Mouse (Mus musculus): ENCODE data around the gene Fnbp1. TPM values are rescaled to one million over a fixed set of nuclear protein-coding genes. Genes with fewer than 3 reads are reported as not detected.
A peak's percentile ranks its signal among the peaks of the same experiment; 100 is the strongest.

Gene Fnbp1
- polyA plus RNA-seq, 1 experiment from 2014 or later, result 19.4 TPM

- Histone ChIP-seq H3K4me1 (ENCODE audit: insufficient read depth, low read length) (peaks cover 13% of the 10 kb centered on the region), H3K36me3 (ENCODE audit: insufficient read depth, low read length) (no peaks in the 10 kb centered on the region), H3K9ac (replicated peaks; ENCODE audit: low read length) (no peak overlapping the region), H3K4me2 (replicated peaks; ENCODE audit: low read depth, low read length) (no peak overlapping the region), H3K27ac (ENCODE audit: low read length) (no peak overlapping the region), H3K4me3 (ENCODE audit: low read length) (no peak overlapping the region), H3K9me3 (ENCODE audit: low read length) (no peaks in the 10 kb centered on the region), H3K27me3 (ENCODE audit: insufficient read depth, low read length) (no peaks in the 10 kb centered on the region)
- 78% methylated on average over 3 of the region's 3 CpGs for WGBS
- no peak for ATAC-seq (ENCODE audit: low FRiP score, low TSS enrichment)
These were observed 15.0 kb upstream of the Fnbp1 start for GRCm38 (mm10) chr2:31156846-31157245.

DNA sequence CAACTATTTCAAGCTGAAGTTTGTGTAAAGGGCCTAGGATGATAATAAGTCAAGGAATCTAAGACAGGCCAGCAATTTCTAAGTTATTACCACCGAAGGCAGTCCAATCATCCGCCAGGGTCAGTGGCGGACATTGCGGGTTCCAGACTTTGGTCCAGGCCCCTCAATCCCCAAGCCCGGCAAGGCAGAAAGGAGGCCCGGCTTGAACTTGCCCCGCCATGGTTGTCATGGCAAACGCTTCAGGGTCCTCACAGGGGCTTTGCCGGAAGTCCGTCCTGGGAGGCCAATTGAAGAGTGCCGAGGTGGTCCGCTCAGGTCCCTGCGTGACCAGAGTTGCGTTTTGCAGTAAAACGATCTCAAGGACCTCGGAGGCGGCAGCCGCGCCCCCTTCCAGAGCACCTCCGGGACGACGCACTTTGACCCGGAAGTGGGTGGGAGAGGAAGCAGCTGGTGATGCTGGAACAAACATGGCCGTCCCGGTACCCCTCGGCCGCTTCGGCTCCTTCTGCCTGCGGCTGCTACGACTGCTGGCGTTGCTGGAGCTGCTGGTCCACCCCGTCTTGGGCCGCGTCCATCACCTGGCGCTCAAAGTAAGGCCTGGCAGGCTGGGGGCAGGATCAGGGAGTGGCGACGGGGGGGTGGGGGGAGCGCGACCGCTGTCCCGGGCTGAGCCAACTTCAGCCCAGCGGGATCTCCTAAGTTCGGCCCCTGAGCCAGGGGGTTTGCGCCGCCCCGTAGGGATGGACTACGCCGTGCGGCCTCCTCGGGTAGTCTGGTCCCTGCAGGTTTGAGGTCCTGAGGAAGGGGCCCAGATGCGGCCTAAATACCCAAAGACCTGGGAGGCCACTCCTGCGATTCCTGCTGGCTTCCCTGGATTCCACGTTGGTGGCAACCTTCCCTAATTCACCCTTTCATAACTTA, 10.3 kb upstream of the Fnbp1 start, which contains the start of gene Gpr107:
Gpr107 (plus strand) TSS at position 425 of the 921 bp plus-strand sequence.
- peaks cover 5% of the 10 kb centered on the region for H3K36me3 ChIP-seq (ENCODE audit: insufficient read depth, low read length)
- H3K27ac ChIP-seq (ENCODE audit: low read length), result peak within 1 kb of the TSS; percentile 72
- under 1% methylated on average over 53 of the region's 53 CpGs for WGBS
- ATAC-seq (ENCODE audit: low FRiP score, low TSS enrichment), result peak; percentile 95
- peak within 1 kb of the TSS; percentile 62 for H3K4me2 ChIP-seq (replicated peaks; ENCODE audit: low read depth, low read length)
- H3K27me3 ChIP-seq (ENCODE audit: insufficient read depth, low read length), result no peaks in the 10 kb centered on the region
- H3K9me3 ChIP-seq (ENCODE audit: low read length), result no peaks in the 10 kb centered on the region
- H3K4me1 ChIP-seq (ENCODE audit: insufficient read depth, low read length), result peaks cover 20% of the 10 kb centered on the region
- H3K9ac ChIP-seq (replicated peaks; ENCODE audit: low read length), result peak within 1 kb of the TSS; percentile 83
- H3K4me3 ChIP-seq (ENCODE audit: low read length), result peak within 1 kb of the TSS; percentile 82

- no peak overlapping the region for H3K27ac ChIP-seq (ENCODE audit: low read length)
- no peak overlapping the region for H3K4me3 ChIP-seq (ENCODE audit: low read length)
- H3K27me3 ChIP-seq (ENCODE audit: insufficient read depth, low read length), result no peaks in the 10 kb centered on the region
- H3K9me3 ChIP-seq (ENCODE audit: low read length), result no peaks in the 10 kb centered on the region
- no peak overlapping the region for H3K4me2 ChIP-seq (replicated peaks; ENCODE audit: low read depth, low read length)
- peaks cover 20% of the 10 kb centered on the region for H3K4me1 ChIP-seq (ENCODE audit: insufficient read depth, low read length)
- H3K36me3 ChIP-seq (ENCODE audit: insufficient read depth, low read length), result peaks cover 14% of the 10 kb centered on the region
- no peak for ATAC-seq (ENCODE audit: low FRiP score, low TSS enrichment)
- no peak overlapping the region for H3K9ac ChIP-seq (replicated peaks; ENCODE audit: low read length)
These were observed 9.0 kb upstream of the Fnbp1 start for GRCm38 (mm10) chr2:31150762-31151161.

- Histone ChIP-seq H3K4me1 (ENCODE audit: insufficient read depth, low read length) (peaks cover 18% of the 10 kb centered on the region), H3K9me3 (ENCODE audit: low read length) (no peaks in the 10 kb centered on the region), H3K9ac (replicated peaks; ENCODE audit: low read length) (no peak overlapping the region), H3K27me3 (ENCODE audit: insufficient read depth, low read length) (no peaks in the 10 kb centered on the region), H3K4me3 (ENCODE audit: low read length) (no peak overlapping the region), H3K4me2 (replicated peaks; ENCODE audit: low read depth, low read length) (no peak overlapping the region), H3K27ac (ENCODE audit: low read length) (no peak overlapping the region), H3K36me3 (ENCODE audit: insufficient read depth, low read length) (peaks cover 14% of the 10 kb centered on the region)
- ATAC-seq (ENCODE audit: low FRiP score, low TSS enrichment), result no peak
- 83% methylated on average over 7 of the region's 7 CpGs for WGBS
These were observed 5.2 kb upstream of the Fnbp1 start for GRCm38 (mm10) chr2:31147054-31147453.

DNA sequence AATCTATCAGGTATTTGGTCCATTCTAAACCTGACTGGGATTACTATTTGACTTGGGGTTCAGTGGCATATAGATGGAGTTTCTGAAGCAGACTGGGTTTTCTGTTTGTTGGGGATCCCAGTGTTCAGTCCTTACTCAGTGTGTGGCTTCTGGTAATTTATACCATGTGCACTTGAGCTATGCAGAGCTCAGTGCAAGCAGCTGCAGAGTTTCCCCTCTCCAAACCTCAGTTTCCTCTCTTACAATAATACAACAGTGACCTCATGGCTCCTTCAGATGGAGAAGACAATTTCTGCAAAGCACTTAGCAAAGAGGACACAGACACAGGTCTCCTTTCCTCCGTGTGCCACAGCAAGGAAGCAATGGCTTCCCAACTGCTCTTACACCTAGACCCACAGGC, 3.1 kb upstream of the Fnbp1 start:
- no peak for ATAC-seq (ENCODE audit: low FRiP score, low TSS enrichment)
- H3K4me3 ChIP-seq (ENCODE audit: low read length), result no peak overlapping the region
- WGBS, result 83% methylated on average over 1 of the region's 1 CpGs
- no peak overlapping the region for H3K4me2 ChIP-seq (replicated peaks; ENCODE audit: low read depth, low read length)
- peaks cover 22% of the 10 kb centered on the region for H3K4me1 ChIP-seq (ENCODE audit: insufficient read depth, low read length)
- H3K9ac ChIP-seq (replicated peaks; ENCODE audit: low read length), result no peak overlapping the region
- H3K9me3 ChIP-seq (ENCODE audit: low read length), result no peaks in the 10 kb centered on the region
- no peaks in the 10 kb centered on the region for H3K27me3 ChIP-seq (ENCODE audit: insufficient read depth, low read length)
- peaks cover 12% of the 10 kb centered on the region; the same call in 1 of the 2 replicates for H3K36me3 ChIP-seq (ENCODE audit: insufficient read depth, low read length)
- H3K27ac ChIP-seq (ENCODE audit: low read length), result no peak overlapping the region

DNA sequence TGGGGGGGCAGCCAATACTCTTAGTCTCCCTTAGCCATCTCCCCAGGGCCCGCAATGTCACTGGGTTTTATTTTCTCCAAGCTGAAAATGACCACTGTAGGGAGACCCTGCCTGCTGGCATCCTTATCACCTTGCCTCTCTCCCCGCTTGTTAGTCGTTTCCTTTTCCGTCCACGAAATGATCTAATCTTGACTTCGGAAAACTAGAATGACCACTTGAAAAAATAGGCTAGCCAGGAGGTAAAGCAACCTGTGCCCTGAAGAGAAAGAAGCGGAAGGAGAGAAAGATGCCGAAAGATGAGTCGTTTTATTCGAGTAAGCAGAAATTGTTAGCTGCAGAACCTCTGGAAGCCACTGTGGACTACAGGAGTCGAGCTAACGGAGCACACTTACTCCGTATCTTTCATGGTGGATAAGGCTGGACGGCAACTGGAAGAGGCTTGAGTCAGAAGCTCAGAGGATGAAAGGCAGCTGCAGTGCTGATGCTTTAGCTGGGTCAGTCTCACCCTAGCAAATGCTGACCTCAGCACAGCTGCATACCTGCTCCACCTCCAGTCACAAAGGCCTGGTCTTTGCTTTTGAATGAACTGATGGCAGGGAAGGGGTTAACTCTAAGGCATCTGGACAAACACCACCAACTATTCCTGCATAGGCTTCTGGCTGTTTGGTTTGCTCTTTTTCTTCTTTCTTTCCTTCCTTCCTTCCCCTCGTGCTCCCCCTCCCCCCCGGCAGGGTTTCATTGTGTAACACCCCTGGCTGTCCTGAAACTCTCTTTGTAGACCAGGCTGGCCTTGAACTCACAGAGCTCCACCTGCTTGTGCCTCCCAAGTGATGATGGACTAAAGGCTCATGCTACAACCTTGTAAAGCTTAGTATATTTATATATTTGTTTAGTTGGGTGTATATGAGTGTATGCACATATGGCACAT, 2.2 kb upstream of the Fnbp1 start:
- WGBS, result 76% methylated on average over 16 of the region's 16 CpGs
- H3K9me3 ChIP-seq (ENCODE audit: low read length), result no peaks in the 10 kb centered on the region
- ATAC-seq (ENCODE audit: low FRiP score, low TSS enrichment), result no peak
- H3K4me3 ChIP-seq (ENCODE audit: low read length), result no peak overlapping the region
- H3K36me3 ChIP-seq (ENCODE audit: insufficient read depth, low read length), result peaks cover 9% of the 10 kb centered on the region; the same call in 1 of the 2 replicates
- H3K9ac ChIP-seq (replicated peaks; ENCODE audit: low read length), result no peak overlapping the region
- H3K4me2 ChIP-seq (replicated peaks; ENCODE audit: low read depth, low read length), result no peak overlapping the region
- H3K4me1 ChIP-seq (ENCODE audit: insufficient read depth, low read length), result peaks cover 24% of the 10 kb centered on the region
- H3K27ac ChIP-seq (ENCODE audit: low read length), result no peak overlapping the region
- H3K27me3 ChIP-seq (ENCODE audit: insufficient read depth, low read length), result no peaks in the 10 kb centered on the region

GRCm38 (mm10) chr2:31143326-31143725, 1.5 kb upstream of the Fnbp1 start:
- Histone ChIP-seq H3K9ac (replicated peaks; ENCODE audit: low read length) (no peak overlapping the region), H3K27ac (ENCODE audit: low read length) (no peak overlapping the region), H3K36me3 (ENCODE audit: insufficient read depth, low read length) (peaks cover 9% of the 10 kb centered on the region; the same call in 1 of the 2 replicates), H3K27me3 (ENCODE audit: insufficient read depth, low read length) (no peaks in the 10 kb centered on the region), H3K4me1 (ENCODE audit: insufficient read depth, low read length) (peaks cover 24% of the 10 kb centered on the region), H3K4me3 (ENCODE audit: low read length) (no peak overlapping the region), H3K4me2 (replicated peaks; ENCODE audit: low read depth, low read length) (no peak overlapping the region), H3K9me3 (ENCODE audit: low read length) (no peaks in the 10 kb centered on the region)
- 71% methylated on average over 6 of the region's 6 CpGs for WGBS
- no peak for ATAC-seq (ENCODE audit: low FRiP score, low TSS enrichment)

DNA sequence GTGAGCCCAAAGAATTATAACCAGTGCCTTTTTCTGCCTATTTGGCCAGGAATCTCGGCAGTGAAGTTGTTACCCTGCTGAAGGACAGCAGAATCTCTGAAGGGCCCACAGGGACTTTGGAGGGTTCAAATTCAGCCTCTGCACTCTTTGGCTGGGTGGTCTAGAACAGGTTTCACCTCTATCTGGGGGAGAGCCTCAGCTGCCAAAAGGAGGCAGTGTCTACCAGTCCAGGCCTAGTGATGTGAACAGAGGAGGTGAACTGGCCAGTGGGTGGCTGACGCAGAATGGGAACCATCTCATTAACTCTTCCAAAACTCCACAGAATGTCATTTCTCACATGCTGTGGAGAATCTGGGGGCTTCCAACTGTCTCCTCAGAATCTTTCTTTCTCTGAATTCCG, 697 bp upstream of the Fnbp1 start:
- Histone ChIP-seq H3K27ac (ENCODE audit: low read length) (peak overlapping the region; percentile 4; the same call in 1 of the 2 replicates), H3K4me1 (ENCODE audit: insufficient read depth, low read length) (peaks cover 24% of the 10 kb centered on the region)
- 17% methylated on average over 3 of the region's 3 CpGs for WGBS

DNA sequence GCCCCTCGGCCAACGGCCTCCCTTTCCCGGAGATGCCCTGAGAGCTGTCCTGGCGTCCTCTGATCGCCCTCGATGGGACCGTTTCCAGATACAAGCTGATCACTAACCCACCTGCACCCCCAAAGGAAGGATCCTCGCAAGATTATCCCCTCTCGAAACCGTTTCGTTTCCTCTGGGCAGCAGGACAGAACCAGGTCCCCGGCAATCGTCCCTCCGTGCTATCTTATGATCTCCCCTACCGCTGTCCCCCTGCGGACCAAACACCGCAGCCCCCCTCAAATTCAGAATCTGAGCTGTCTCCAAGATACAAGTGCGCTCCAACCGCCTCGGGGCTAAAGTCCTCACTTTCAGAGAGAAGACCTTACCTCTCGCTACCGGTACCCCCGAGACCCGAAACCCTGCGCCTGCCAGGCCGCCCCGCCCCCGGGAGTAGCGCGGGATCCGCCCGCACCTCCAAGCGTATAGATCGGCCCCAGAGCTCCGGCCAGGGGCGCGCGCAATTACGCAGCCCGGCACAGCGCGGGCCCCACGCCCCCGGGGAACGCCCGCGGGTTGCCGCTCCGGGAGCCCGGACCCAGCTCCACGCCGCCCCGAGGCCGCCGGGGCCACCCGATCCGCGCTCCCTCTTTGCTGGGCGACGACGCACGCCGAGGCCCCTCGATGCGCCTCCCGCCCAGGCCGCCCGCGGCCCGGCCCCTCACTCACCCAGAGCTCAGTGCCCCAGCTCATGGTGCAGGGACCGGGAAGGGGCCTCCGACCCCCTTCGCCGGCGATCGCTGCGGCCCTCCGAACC, 538 bp downstream of the Fnbp1 start:
- peak overlapping the region; percentile 90 for H3K4me2 ChIP-seq (replicated peaks; ENCODE audit: low read depth, low read length)
- H3K9ac ChIP-seq (replicated peaks; ENCODE audit: low read length), result peak overlapping the region; percentile 91
- WGBS, result under 1% methylated on average over 65 of the region's 78 CpGs
- H3K4me1 ChIP-seq (ENCODE audit: insufficient read depth, low read length), result peaks cover 33% of the 10 kb centered on the region
- peaks cover 4% of the 10 kb centered on the region; the same call in 1 of the 2 replicates for H3K36me3 ChIP-seq (ENCODE audit: insufficient read depth, low read length)
- ATAC-seq (ENCODE audit: low FRiP score, low TSS enrichment), result peak; percentile 66; the same call in 1 of the 2 replicates
- no peaks in the 10 kb centered on the region for H3K27me3 ChIP-seq (ENCODE audit: insufficient read depth, low read length)
- H3K9me3 ChIP-seq (ENCODE audit: low read length), result no peaks in the 10 kb centered on the region
- peak overlapping the region; percentile 65 for H3K27ac ChIP-seq (ENCODE audit: low read length)
- peak overlapping the region; percentile 73 for H3K4me3 ChIP-seq (ENCODE audit: low read length)

More for the DNA sequence above, 697 bp upstream of the Fnbp1 start:
- H3K4me3 ChIP-seq (ENCODE audit: low read length), result peak overlapping the region; percentile 73
- no peaks in the 10 kb centered on the region for H3K9me3 ChIP-seq (ENCODE audit: low read length)
- ATAC-seq (ENCODE audit: low FRiP score, low TSS enrichment), result no peak
- no peaks in the 10 kb centered on the region for H3K27me3 ChIP-seq (ENCODE audit: insufficient read depth, low read length)
- peak overlapping the region; percentile 90 for H3K4me2 ChIP-seq (replicated peaks; ENCODE audit: low read depth, low read length)
- peak overlapping the region; percentile 91 for H3K9ac ChIP-seq (replicated peaks; ENCODE audit: low read length)
- H3K36me3 ChIP-seq (ENCODE audit: insufficient read depth, low read length), result peaks cover 9% of the 10 kb centered on the region; the same call in 1 of the 2 replicates
